Mouse (Mus musculus): ENCODE measurements around the gene Plekhg5. TPM values are rescaled to one million over a fixed set of nuclear protein-coding genes. Genes with fewer than 3 reads are reported as not detected.

The Plekhg5 gene
- polyA plus RNA-seq, 1 experiment from 2014 or later: 5.0 TPM

DNA sequence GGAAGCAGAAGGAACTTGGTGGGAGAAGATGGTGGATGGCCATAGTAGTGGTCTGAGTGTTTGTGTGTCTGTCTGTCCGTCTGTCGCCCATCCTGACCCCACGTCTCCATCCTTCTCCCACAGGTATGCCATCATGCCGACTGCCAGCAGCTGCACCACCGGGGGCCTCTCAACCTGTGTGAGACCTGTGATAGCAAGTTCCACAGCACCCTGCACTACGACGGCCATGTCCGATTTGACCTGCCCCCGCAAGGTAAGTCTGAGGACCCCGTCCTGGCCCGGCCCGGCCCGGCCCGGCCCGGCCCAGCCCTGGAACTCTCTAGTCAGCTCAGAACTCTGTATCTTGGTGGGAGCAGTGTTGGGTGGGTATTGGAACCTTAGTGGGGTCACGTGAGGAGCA, 29.6 kb downstream of the Plekhg5 start:
- H3K4me2 ChIP-seq (ENCODE audit: low read length): no peak overlapping the region
- no peaks in the 10 kb centered on the region for H3K4me1 ChIP-seq (ENCODE audit: control insufficient read depth, insufficient read depth, low read length)
- WGBS: 94% methylated on average over 16 of the region's 16 CpGs

GRCm38 (mm10) chr4:152103025-152103424, 30.7 kb downstream of the Plekhg5 start:
- DNase-seq (ENCODE audit: low spot score) (peak; percentile 58), ATAC-seq (0 out of 2 replicates have a peak, but pooled peaks have one; percentile 5)
- no peak overlapping the region for H3K9ac ChIP-seq (ENCODE audit: low read length)
- no peaks in the 10 kb centered on the region for H3K9me3 ChIP-seq (replicated peaks; ENCODE audit: control insufficient read depth, low read length)
- no peak overlapping the region for H3K27ac ChIP-seq (ENCODE audit: low read depth, low read length)
- H3K4me1 ChIP-seq (ENCODE audit: control insufficient read depth, insufficient read depth, low read length): peaks cover 7% of the 10 kb centered on the region
- WGBS: 37% methylated on average over 7 of the region's 7 CpGs
- H3K4me3 ChIP-seq (ENCODE audit: low read depth, low read length): no peak overlapping the region
- peaks cover 4% of the 10 kb centered on the region; the same call in 1 of the 2 replicates for H3K36me3 ChIP-seq (ENCODE audit: control insufficient read depth, insufficient read depth, low read length)
- H3K4me2 ChIP-seq (ENCODE audit: low read length): no peak overlapping the region
- H3K27me3 ChIP-seq (replicated peaks; ENCODE audit: control insufficient read depth, insufficient read depth, low read length): 0 out of 2 replicates have a peak, but pooled peaks cover 3% of the 10 kb centered on the region

More for the DNA sequence above, 29.6 kb downstream of the Plekhg5 start:
- H3K9ac ChIP-seq (ENCODE audit: low read length): no peak overlapping the region
- H3K4me3 ChIP-seq (ENCODE audit: low read depth, low read length): no peak overlapping the region
- 0 out of 2 replicates have a peak, but pooled peaks cover 3% of the 10 kb centered on the region for H3K27me3 ChIP-seq (replicated peaks; ENCODE audit: control insufficient read depth, insufficient read depth, low read length)
- ATAC-seq (no peak), DNase-seq (ENCODE audit: low spot score) (no peak)
- H3K9me3 ChIP-seq (replicated peaks; ENCODE audit: control insufficient read depth, low read length): no peaks in the 10 kb centered on the region
- peaks cover 3% of the 10 kb centered on the region; the same call in 1 of the 2 replicates for H3K36me3 ChIP-seq (ENCODE audit: control insufficient read depth, insufficient read depth, low read length)
- no peak overlapping the region for H3K27ac ChIP-seq (ENCODE audit: low read depth, low read length)

GRCm38 (mm10) chr4:152106746-152107145, 34.4 kb downstream of the Plekhg5 start:
- Histone ChIP-seq H3K9me3 (replicated peaks; ENCODE audit: control insufficient read depth, low read length) (no peaks in the 10 kb centered on the region), H3K4me2 (ENCODE audit: low read length) (no peak overlapping the region), H3K9ac (ENCODE audit: low read length) (no peak overlapping the region), H3K36me3 (ENCODE audit: control insufficient read depth, insufficient read depth, low read length) (peaks cover 19% of the 10 kb centered on the region; the same call in 1 of the 2 replicates), H3K4me1 (ENCODE audit: control insufficient read depth, insufficient read depth, low read length) (peaks cover 13% of the 10 kb centered on the region), H3K27me3 (replicated peaks; ENCODE audit: control insufficient read depth, insufficient read depth, low read length) (0 out of 2 replicates have a peak, but pooled peaks cover 3% of the 10 kb centered on the region), H3K4me3 (ENCODE audit: low read depth, low read length) (no peak overlapping the region), H3K27ac (ENCODE audit: low read depth, low read length) (no peak overlapping the region)
- ATAC-seq (no peak), DNase-seq (ENCODE audit: low spot score) (no peak)
- 58% methylated on average over 9 of the region's 9 CpGs for WGBS

- 0 out of 2 replicates have a peak, but pooled peaks cover 3% of the 10 kb centered on the region for H3K27me3 ChIP-seq (replicated peaks; ENCODE audit: control insufficient read depth, insufficient read depth, low read length)
- no peak overlapping the region for H3K27ac ChIP-seq (ENCODE audit: low read depth, low read length)
- H3K4me3 ChIP-seq (ENCODE audit: low read depth, low read length): peak overlapping the region; percentile 33
- DNase-seq (ENCODE audit: low spot score) (no peak), ATAC-seq (peak; percentile 59)
- H3K4me1 ChIP-seq (ENCODE audit: control insufficient read depth, insufficient read depth, low read length): peaks cover 13% of the 10 kb centered on the region
- peak overlapping the region; percentile 74 for H3K4me2 ChIP-seq (ENCODE audit: low read length)
- H3K9ac ChIP-seq (ENCODE audit: low read length): peak overlapping the region; percentile 53; the same call in 1 of the 2 replicates
- peaks cover 24% of the 10 kb centered on the region; the same call in 1 of the 2 replicates for H3K36me3 ChIP-seq (ENCODE audit: control insufficient read depth, insufficient read depth, low read length)
- H3K9me3 ChIP-seq (replicated peaks; ENCODE audit: control insufficient read depth, low read length): no peaks in the 10 kb centered on the region
- 2% methylated on average over 23 of the region's 24 CpGs for WGBS
These were observed 35.2 kb downstream of the Plekhg5 start for GRCm38 (mm10) chr4:152107493-152107892.

DNA sequence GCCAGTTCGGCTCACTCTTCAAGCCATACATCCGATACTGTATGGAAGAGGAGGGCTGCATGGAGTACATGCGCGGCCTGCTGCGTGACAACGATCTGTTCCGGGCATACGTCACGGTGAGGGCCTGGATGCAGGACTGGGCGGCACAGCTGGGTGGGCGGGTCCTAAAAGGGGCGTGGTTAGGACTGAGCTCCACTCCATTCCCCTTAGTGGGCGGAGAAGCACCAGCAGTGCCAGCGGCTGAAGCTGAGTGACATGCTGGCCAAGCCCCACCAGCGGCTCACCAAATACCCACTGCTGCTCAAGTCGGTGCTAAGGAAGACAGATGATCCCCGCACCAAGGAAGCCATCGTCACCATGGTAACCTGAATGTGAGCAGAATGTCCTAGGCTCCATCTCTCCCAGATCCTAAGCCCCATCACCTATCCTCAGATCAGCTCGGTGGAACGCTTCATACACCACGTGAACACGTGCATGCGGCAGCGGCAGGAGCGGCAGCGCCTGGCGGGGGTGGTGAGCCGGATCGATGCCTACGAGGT, 35.7 kb downstream of the Plekhg5 start:
- ATAC-seq (peak; percentile 95), DNase-seq (ENCODE audit: low spot score) (peak; percentile 89)
- H3K4me3 ChIP-seq (ENCODE audit: low read depth, low read length): peak overlapping the region; percentile 33
- peak overlapping the region; percentile 53; the same call in 1 of the 2 replicates for H3K9ac ChIP-seq (ENCODE audit: low read length)
- H3K27ac ChIP-seq (ENCODE audit: low read depth, low read length): no peak overlapping the region
- peaks cover 27% of the 10 kb centered on the region; the same call in 1 of the 2 replicates for H3K36me3 ChIP-seq (ENCODE audit: control insufficient read depth, insufficient read depth, low read length)
- H3K9me3 ChIP-seq (replicated peaks; ENCODE audit: control insufficient read depth, low read length): no peaks in the 10 kb centered on the region
- H3K27me3 ChIP-seq (replicated peaks; ENCODE audit: control insufficient read depth, insufficient read depth, low read length): 0 out of 2 replicates have a peak, but pooled peaks cover 3% of the 10 kb centered on the region
- peaks cover 13% of the 10 kb centered on the region for H3K4me1 ChIP-seq (ENCODE audit: control insufficient read depth, insufficient read depth, low read length)
- H3K4me2 ChIP-seq (ENCODE audit: low read length): peak overlapping the region; percentile 74
- WGBS: 6% methylated on average over 30 of the region's 30 CpGs

DNA sequence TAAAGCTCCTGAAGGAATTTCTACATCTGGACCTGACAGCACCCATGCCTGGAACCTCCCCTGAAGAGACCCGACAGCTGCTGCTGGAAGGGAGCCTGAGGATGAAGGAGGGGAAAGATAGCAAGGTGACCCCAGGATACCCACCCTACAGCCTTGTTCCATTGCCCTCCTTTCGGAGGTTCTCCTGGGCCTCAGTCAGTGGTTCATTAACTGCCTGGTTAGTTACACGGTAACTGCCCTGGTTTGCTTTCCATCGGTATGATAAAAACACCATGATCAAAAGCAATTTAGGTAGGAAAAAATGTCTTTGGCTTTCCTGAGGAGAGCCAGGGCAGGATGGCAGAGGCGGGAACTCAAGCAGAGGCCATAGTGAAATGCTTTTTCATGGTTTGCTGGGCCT, 36.4 kb downstream of the Plekhg5 start:
- no peak overlapping the region for H3K4me3 ChIP-seq (ENCODE audit: low read depth, low read length)
- H3K9me3 ChIP-seq (replicated peaks; ENCODE audit: control insufficient read depth, low read length): no peaks in the 10 kb centered on the region
- ATAC-seq: no peak
- no peak overlapping the region for H3K27ac ChIP-seq (ENCODE audit: low read depth, low read length)
- H3K4me1 ChIP-seq (ENCODE audit: control insufficient read depth, insufficient read depth, low read length): peaks cover 13% of the 10 kb centered on the region
- H3K9ac ChIP-seq (ENCODE audit: low read length): peak overlapping the region; percentile 41; the same call in 1 of the 2 replicates
- H3K4me2 ChIP-seq (ENCODE audit: low read length): peak overlapping the region; percentile 74
- no peak for DNase-seq (ENCODE audit: low spot score)
- H3K36me3 ChIP-seq (ENCODE audit: control insufficient read depth, insufficient read depth, low read length): peaks cover 27% of the 10 kb centered on the region; the same call in 1 of the 2 replicates
- 0 out of 2 replicates have a peak, but pooled peaks cover 3% of the 10 kb centered on the region for H3K27me3 ChIP-seq (replicated peaks; ENCODE audit: control insufficient read depth, insufficient read depth, low read length)
- WGBS: 88% methylated on average over 5 of the region's 5 CpGs

DNA sequence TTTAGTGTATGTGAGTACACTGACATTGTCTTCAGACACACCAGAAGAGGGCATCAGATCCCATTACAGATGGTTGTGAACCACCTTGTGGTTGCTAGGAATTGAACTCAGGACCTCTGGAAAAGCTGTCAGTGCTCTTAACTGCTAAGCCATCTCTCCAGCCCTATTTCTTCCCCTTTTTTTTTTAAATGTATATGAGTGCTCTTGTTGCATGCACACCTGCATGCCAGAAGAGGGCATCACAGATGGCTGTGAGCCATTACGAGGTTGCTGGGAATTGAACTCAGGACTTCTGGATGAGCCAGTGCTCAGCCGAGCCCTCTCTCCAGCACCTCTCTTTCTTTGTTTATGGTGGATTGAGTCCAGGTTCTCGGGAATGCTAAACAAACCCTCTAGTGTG, 37.2 kb downstream of the Plekhg5 start:
- DNase-seq (ENCODE audit: low spot score): no peak
- H3K27me3 ChIP-seq (replicated peaks; ENCODE audit: control insufficient read depth, insufficient read depth, low read length): 0 out of 2 replicates have a peak, but pooled peaks cover 3% of the 10 kb centered on the region
- H3K36me3 ChIP-seq (ENCODE audit: control insufficient read depth, insufficient read depth, low read length): peaks cover 32% of the 10 kb centered on the region; the same call in 1 of the 2 replicates
- 90% methylated on average over 3 of the region's 3 CpGs for WGBS
- ATAC-seq: no peak
- H3K9me3 ChIP-seq (replicated peaks; ENCODE audit: control insufficient read depth, low read length): no peaks in the 10 kb centered on the region
- no peak overlapping the region for H3K4me2 ChIP-seq (ENCODE audit: low read length)
- H3K27ac ChIP-seq (ENCODE audit: low read depth, low read length): no peak overlapping the region
- H3K9ac ChIP-seq (ENCODE audit: low read length): no peak overlapping the region
- no peak overlapping the region for H3K4me3 ChIP-seq (ENCODE audit: low read depth, low read length)
- H3K4me1 ChIP-seq (ENCODE audit: control insufficient read depth, insufficient read depth, low read length): peaks cover 13% of the 10 kb centered on the region

- Histone ChIP-seq H3K9ac (ENCODE audit: low read length) (no peak overlapping the region), H3K4me1 (ENCODE audit: control insufficient read depth, insufficient read depth, low read length) (peaks cover 13% of the 10 kb centered on the region), H3K4me3 (ENCODE audit: low read depth, low read length) (no peak overlapping the region), H3K27me3 (replicated peaks; ENCODE audit: control insufficient read depth, insufficient read depth, low read length) (peaks cover 11% of the 10 kb centered on the region), H3K4me2 (ENCODE audit: low read length) (no peak overlapping the region), H3K36me3 (ENCODE audit: control insufficient read depth, insufficient read depth, low read length) (peaks cover 37% of the 10 kb centered on the region; the same call in 1 of the 2 replicates), H3K27ac (ENCODE audit: low read depth, low read length) (no peak overlapping the region), H3K9me3 (replicated peaks; ENCODE audit: control insufficient read depth, low read length) (no peaks in the 10 kb centered on the region)
- ATAC-seq: no peak
- DNase-seq (ENCODE audit: low spot score): no peak
- 83% methylated on average over 4 of the region's 4 CpGs for WGBS
These were observed 38.4 kb downstream of the Plekhg5 start for GRCm38 (mm10) chr4:152110689-152111088.

- no peak for ATAC-seq
- WGBS: 84% methylated on average over 9 of the region's 9 CpGs
These were observed 40.0 kb downstream of the Plekhg5 start for GRCm38 (mm10) chr4:152112329-152112728.

More at GRCm38 (mm10) chr4:152112329-152112728, 40.0 kb downstream of the Plekhg5 start:
- no peak for DNase-seq (ENCODE audit: low spot score)
- Histone ChIP-seq H3K36me3 (ENCODE audit: control insufficient read depth, insufficient read depth, low read length) (peaks cover 33% of the 10 kb centered on the region; the same call in 1 of the 2 replicates), H3K4me3 (ENCODE audit: low read depth, low read length) (no peak overlapping the region), H3K4me2 (ENCODE audit: low read length) (no peak overlapping the region), H3K9me3 (replicated peaks; ENCODE audit: control insufficient read depth, low read length) (no peaks in the 10 kb centered on the region), H3K27me3 (replicated peaks; ENCODE audit: control insufficient read depth, insufficient read depth, low read length) (peaks cover 24% of the 10 kb centered on the region), H3K9ac (ENCODE audit: low read length) (no peak overlapping the region), H3K4me1 (ENCODE audit: control insufficient read depth, insufficient read depth, low read length) (peaks cover 13% of the 10 kb centered on the region), H3K27ac (ENCODE audit: low read depth, low read length) (no peak overlapping the region)
